Mouse (Mus musculus): ENCODE measurements around the gene Ide. TPM values are rescaled to one million over a fixed set of nuclear protein-coding genes. Genes with fewer than 3 reads are reported as not detected.
"Not testable (repeated sequence)": the region's sequence is repeated elsewhere in the genome, so short reads cannot be mapped to it uniquely, and the experiment has no call there.

Ide gene
- polyA plus RNA-seq, 1 experiment, result 24.0 TPM

DNA sequence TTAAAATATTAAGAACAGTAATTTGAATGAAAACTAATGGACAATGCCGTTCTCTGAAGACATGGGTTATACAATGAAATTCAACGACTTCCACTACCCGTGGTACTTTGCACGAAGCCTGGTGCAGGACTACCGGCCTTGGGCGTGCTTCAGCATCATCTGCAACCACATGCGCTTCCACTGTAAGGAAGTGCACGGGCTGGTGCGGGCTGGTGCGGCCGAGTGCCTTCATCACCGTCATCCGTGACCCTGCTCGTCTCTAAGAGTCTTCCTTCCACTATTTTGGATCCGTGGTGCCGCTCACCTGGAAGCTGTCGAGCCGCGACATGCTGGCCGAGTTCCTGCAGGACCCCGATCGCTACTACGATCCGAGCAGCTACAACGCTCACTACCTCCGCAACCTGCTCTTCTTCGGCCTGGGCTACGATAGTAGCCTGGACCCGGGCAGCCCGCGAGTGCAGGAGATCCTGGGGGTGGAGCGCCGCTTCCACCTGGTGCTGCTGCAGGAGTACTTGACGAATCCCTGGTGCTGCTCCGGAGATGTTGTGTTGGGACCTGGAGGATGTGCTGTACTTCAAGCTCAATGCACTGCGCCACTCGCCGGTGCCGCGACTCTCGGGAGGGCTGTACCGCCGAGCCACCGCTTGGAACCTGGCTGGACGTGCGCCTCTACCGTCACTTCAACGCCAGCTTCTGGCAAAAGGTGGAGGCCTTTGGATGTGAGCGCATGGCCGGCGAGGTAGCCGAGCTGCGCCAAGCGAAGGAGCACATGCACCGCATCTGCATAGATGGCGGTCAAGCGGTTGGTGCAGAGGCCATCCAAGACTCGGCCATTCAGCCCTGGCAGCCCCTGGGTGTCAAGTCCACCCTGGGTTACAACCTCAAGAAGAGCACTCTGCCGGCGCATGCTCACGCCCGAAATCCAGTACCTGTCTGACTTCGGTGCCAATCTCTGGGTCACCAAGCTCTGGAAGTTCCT lies 103.8 kb downstream of the Ide start:
- no peak overlapping the region for H3K27ac ChIP-seq (ENCODE audit: insufficient read depth, low read depth, low read length)
- TF ChIP-seq CTCF (conservative IDR thresholded peaks at IDR 0.05; ENCODE audit: insufficient read depth, insufficient read length, low read depth, low read length), result no peak; the same call in 1 of the 2 replicates
- no peak for TF ChIP-seq POLR2A (IDR thresholded peaks at IDR 0.05; ENCODE audit: low read depth, low read length)
- no peaks in the 10 kb centered on the region for H3K27me3 ChIP-seq (replicated peaks; ENCODE audit: control insufficient read depth, insufficient read depth, low read length)
- 0 out of 2 replicates have a peak, but pooled peaks cover 4% of the 10 kb centered on the region for H3K4me1 ChIP-seq (ENCODE audit: control insufficient read depth, insufficient read depth, low read length)
- 6% methylated on average over 63 of the region's 63 CpGs for WGBS
- peak; percentile 27 for DNase-seq
- peak overlapping the region; percentile 44 for H3K4me3 ChIP-seq (ENCODE audit: insufficient read depth, low read depth, low read length)
- H3K36me3 ChIP-seq (ENCODE audit: control insufficient read depth, insufficient read depth, low read length), result no peaks in the 10 kb centered on the region

DNA sequence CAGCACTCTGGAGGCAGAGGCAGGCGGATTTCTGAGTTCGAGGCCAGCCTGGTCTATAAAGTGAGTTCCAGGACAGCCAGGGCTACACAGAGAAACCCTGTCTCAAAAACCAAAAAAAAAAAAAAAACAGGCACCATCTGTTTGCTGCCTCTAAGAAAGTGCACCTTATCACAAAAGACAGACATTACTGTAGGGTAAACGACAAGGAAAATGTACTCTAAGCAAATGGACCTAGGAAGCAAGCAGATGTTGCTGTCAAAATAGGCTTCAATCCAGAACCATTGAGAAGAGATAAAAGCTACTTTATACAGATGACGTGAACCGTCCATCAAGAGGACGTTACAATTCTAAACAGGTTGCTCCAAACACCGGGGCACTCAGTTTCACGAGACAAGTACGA lies 105.1 kb downstream of the Ide start:
- H3K36me3 ChIP-seq (ENCODE audit: control insufficient read depth, insufficient read depth, low read length); H3K4me3 ChIP-seq (ENCODE audit: insufficient read depth, low read depth, low read length); H3K4me1 ChIP-seq (ENCODE audit: control insufficient read depth, insufficient read depth, low read length); H3K27ac ChIP-seq (ENCODE audit: insufficient read depth, low read depth, low read length); DNase-seq; H3K27me3 ChIP-seq (replicated peaks; ENCODE audit: control insufficient read depth, insufficient read depth, low read length): not testable (repeated sequence)
- WGBS, result 81% methylated on average over 9 of the region's 9 CpGs

DNA sequence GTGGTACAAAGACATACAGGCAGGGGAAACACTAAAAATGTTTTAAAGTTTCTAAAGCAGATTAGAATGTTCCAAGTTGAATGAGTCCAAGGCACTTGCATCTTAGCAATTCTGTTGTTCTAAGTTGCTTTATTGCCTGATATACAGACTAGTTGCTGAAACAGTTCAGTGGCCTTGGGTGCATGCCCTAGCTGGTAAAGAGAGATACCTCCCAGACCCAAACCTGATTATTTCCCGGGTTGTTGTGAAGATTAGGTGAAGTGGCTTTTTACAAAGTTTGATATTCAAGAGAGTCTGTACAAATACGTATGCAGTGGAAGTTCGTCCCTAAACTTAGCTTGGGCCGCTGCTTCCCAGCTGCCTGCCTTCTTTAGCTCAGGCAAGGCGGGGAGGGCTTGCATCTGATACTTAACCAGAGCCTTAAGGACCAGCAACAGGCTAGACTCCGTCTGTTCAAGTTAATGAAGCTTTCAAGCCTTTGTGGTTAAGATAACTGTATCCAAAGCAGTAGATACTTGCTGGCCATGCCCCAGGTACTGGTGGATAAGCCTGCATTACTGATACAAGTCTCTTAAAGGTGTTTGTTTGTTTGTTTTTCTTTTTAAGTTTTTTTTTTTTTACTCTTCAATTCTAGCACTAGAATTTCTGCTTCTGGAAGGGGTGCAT lies 112.3 kb downstream of the Ide start:
- Histone ChIP-seq H3K27ac (ENCODE audit: insufficient read depth, low read depth, low read length) (no peak overlapping the region), H3K36me3 (ENCODE audit: control insufficient read depth, insufficient read depth, low read length) (peaks cover 2% of the 10 kb centered on the region; the same call in 1 of the 2 replicates), H3K4me3 (ENCODE audit: insufficient read depth, low read depth, low read length) (no peak overlapping the region), H3K4me1 (ENCODE audit: control insufficient read depth, insufficient read depth, low read length) (no peaks in the 10 kb centered on the region), H3K27me3 (replicated peaks; ENCODE audit: control insufficient read depth, insufficient read depth, low read length) (no peaks in the 10 kb centered on the region)
- DNase-seq, result no peak
- TF ChIP-seq CTCF (conservative IDR thresholded peaks at IDR 0.05; ENCODE audit: insufficient read depth, insufficient read length, low read depth, low read length) (no peak), POLR2A (IDR thresholded peaks at IDR 0.05; ENCODE audit: low read depth, low read length) (no peak)
- WGBS, result 88% methylated on average over 6 of the region's 6 CpGs

Other genes starting within 250 kb of the Ide start
- 32.0 and 43.0 TPM in 2 replicates for gene March5, start 130.3 kb downstream of the Ide start, polyA plus RNA-seq (2012; rRNA removed)
- 14.2 and 16.4 TPM in 2 replicates for gene Cpeb3, start 129.3 kb downstream of the Ide start, polyA plus RNA-seq (2012; rRNA removed)
- 0.18 and 0.30 TPM in 2 replicates for gene Kif11, start 38.6 kb upstream of the Ide start, polyA plus RNA-seq (2012; rRNA removed)
- 3.2 and 3.4 TPM in 2 replicates for gene Hhex, start 97.0 kb upstream of the Ide start, polyA plus RNA-seq (2012; rRNA removed)
- gene Exoc6, start 212.6 kb upstream of the Ide start, polyA plus RNA-seq (2012; rRNA removed), result 25.2 and 28.8 TPM in 2 replicates